Mouse (Mus musculus) cerebellum, adult 2 months (tissue): ENCODE results near the gene 1700029F12Rik.

ENCODE experiments used
- CTCF ChIP-seq: fragments of 200-500 bp; IDR thresholded peaks from 2 replicates; pipeline ENCODE4 v1.5.1; 2011; ENCODE audit warnings: low read depth, mild to moderate bottlenecking, control low read depth, low read length, moderate library complexity, borderline replicate concordance; ENCODE audit not compliant: insufficient read depth
- POLR2A ChIP-seq: fragments of 200-500 bp; IDR thresholded peaks from 2 replicates; pipeline ENCODE4 v1.6.1; 2011; ENCODE audit warnings: low read length, control low read depth, borderline replicate concordance; ENCODE audit not compliant: insufficient read depth

DNA sequence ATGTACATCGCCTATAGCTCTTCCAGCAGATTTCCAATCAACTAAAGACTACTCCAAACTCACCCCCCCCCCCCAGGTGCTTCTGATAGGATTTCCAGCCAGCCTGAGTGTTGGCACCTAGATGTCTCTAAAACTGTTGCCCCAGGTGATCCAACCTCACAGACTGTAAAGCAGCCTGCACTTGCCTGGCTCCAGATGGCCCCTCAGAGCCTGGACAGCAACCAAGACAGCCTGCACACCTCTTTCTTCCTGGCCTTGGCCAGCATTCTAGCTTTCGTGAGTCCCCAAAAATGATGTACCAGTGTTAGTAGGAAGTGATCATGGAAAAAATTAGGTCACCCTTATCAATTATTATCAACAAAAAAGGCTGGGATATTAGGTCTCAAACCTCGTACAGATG lies 16.5 kb downstream of the 1700029F12Rik start:
- no peak for TF ChIP-seq CTCF
- TF ChIP-seq POLR2A = no peak
